Mouse (Mus musculus) T-helper 17 cell (primary cell): ENCODE results near the gene Egf.

ENCODE experiments used
- in situ Hi-C, 2 experiments: fragments of 300-600 bp; cut with MboI, MseI; formaldehyde crosslinking; loops; 1 replicate in 1 of 2; 2 replicates in 1 of 2; pipeline ENCODE4 v1.15.1; 2025; ENCODE audit warnings: high pct_unique_total_duplicates in 2 of 2

Egf gene

DNA sequence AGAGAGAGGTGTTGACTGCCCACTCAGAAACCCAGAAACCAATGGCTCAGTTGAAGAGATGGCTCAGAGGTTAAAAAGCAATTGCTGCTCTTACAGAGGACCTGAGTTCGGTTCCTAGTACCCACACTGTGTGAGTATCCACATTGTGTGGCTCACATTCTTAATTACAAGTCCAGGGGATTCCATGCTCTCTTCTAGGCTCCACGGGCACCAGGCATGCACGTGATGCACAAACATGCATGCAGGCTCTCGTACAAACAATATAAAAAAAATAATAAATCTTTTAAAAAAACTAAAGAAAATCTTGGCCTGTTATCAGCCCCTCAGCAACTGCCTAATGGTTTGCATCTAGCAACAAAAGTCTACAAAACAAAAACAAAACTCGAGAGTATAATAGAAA, 30.6 kb downstream of the Egf start:
- in situ Hi-C loops, result loop anchor here in 1 of 2 experiments (10.0 kb wide), 1 partner anchor 360 kb away; no protein-coding TSS in a partner anchor

DNA sequence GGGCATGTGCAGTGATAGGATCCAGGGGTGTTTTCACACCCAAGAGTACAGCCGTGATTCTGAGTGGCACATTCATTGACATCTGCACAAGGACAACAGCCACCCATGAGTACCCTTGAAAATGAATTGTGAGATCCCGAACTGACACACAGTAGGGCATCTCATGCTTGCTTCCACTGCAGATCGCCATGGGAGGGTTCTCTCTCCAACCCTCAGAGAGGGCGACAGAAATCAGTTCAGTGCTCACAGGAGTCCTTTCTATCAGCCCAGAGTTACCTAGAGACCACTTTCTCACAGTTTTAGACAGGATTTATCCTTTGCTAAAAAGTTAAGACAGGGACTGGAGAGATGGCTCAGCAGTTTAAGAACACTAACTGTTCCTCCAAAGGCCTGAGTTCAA, 31.8 kb downstream of the Egf start:
- in situ Hi-C loops, result loop anchor here in 1 of 2 experiments (10.0 kb wide), 1 partner anchor 361 kb away; no protein-coding TSS in a partner anchor

DNA sequence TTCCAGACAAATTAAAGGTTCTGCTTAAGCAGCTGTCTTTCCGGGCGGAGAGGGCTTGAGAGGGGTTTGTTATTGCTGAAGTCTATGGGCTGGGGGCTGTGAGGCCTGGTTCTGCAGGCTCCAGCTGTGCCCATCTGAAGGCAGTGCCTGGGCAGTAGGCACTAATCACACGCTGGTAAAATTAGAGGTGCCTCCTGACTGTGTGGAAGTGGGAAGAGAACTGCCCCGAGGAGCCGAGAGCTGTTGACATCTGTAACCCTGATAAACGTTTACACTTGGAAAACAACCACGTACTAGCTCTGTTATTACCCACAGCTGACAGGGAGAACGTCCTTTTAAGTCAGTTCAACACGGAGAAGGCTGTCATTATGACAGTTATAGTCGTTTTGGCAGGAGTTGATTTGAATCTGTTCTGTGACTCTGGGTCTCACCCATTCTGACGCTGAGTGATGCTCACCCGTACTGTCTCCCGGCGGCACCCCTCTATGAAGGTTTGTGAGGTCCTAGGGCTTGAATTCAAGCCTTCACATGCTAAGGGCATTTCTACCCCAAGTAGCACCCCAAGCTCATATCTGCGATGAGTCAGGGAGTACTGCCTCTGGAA, 40.5 kb downstream of the Egf start:
- in situ Hi-C loops, result no loop called here

DNA sequence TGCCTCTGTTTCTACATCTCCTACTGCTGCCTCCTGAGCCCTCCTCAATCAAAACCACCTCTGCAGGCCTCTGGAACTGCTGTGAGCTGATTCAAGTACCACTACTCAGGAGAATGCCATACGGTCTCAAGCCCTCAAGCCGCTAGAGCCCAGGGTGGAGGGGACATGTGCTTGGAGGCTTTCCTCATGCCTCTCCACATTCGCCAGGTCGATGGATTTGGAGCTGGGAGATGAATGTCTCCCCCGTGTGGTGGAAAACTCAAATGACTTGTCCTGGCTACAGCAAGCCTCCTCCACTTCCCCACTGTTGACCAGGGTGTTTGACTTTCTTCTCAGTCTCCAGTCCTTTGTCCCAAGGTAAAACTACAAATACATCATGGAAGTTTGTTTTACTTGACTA, 47.0 kb downstream of the Egf start:
- in situ Hi-C loops, result loop anchor here in 1 of 2 experiments (10.0 kb wide), 1 partner anchor 1723 kb away; no protein-coding TSS in a partner anchor

DNA sequence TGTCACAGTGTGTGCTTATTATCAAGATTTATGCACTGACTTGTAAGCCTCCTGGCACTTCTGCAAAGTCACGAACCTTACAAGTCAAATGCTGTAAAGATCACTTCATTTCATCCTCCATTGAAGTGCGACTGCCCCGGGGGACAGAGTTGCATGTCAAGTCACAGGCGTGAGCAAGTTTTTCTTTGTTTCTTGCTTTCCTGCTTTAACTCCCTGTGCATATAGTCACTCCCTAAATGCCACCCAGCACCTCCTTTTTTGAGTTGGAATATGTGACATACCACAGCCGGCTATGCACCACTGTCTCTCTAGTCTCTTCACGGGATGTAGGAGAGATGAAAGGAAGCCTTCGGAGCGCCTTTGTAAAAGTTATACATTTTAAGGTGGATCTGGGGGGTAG, 56.2 kb downstream of the Egf start:
- in situ Hi-C loops, result loop anchor here in 1 of 2 experiments (25.0 kb wide), 1 partner anchor 1337 kb away; no protein-coding TSS in a partner anchor

DNA sequence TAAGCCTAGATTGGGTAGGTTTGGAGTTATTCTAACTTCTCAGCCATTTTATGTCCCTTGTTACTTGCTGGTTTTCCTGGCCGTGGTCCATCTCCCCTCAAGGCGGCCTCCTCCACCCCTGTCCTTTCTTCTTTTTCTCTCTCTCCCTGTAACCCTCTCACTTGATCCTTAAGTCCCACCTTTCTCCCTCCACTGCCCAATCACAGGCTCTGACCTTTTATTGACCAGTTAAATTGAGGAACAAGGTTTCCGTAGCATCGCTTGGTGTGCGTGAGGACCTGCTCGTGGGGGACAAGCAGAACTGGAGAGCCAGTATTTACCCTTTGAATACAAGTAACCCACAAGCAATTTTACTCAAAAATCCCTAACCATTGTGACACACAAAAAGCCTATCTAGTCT, 56.8 kb downstream of the Egf start:
- in situ Hi-C loops, result loop anchor here in 1 of 2 experiments (25.0 kb wide), 1 partner anchor 1336 kb away; no protein-coding TSS in a partner anchor

DNA sequence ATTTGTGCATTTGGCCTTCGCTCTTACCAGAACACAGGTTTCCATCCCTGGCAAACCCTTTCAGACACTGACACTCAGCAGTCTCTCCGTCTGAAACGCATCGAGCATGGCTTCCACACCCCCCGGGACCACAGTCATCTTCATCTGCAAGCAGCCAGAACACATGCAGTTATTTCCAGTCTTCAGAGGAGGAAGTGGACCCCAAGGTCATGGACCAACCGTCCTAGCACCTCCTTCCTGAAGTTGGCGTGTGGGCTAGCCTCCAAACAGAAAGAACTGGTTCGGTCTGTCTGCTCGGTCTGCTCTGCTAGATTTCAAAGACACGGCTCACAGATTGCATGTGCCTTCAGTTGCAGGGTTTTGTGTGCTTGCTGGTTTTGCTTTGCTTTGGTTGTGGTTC, 57.4 kb downstream of the Egf start:
- in situ Hi-C loops, result loop anchor here in 1 of 2 experiments (25.0 kb wide), 1 partner anchor 1335 kb away; no protein-coding TSS in a partner anchor

DNA sequence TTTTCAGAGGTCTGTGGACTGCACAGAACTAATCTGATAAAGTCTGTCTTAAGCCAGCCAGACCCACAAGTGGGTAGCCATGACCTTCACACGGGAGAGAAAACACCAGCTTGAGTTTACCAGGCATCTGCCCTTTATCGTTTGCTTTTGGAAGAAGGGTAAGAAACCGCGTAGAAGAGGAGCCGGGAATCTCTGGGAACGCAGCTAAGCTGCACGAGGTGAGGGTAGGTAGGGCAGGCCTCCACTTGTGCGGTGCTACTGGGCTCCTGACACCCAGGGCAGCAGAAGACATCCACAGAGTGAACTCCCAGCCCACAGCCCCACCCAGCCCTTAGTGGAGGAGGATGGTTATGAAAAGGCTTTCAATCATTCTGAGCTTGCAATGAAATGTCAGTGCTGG, 59.2 kb downstream of the Egf start:
- in situ Hi-C loops, result loop anchor here in 1 of 2 experiments (25.0 kb wide), 1 partner anchor 1334 kb away; no protein-coding TSS in a partner anchor

DNA sequence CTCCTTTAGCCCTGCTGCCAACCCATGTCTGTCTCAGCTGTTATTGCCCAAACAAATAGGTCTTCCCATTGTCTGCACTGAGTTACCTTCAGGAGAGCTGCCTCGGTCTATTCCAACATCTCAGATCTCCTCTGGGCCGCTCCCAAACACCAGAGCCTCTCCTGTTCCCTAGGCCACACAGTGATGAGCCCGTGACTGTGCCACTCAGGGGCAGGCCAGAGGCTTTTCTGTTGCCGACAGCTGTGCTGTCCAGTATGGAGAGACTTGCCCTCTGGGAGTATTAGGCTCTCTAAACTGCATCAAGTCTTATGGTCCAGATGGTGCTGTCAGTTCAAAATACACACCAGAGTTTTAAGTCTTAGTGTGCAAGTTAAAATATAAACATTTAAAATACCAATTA, 61.5 kb downstream of the Egf start:
- in situ Hi-C loops, result loop anchor here in 1 of 2 experiments (5.0 to 25.0 kb wide), 3 partner anchors 171 to 1331 kb away; no protein-coding TSS in a partner anchor

DNA sequence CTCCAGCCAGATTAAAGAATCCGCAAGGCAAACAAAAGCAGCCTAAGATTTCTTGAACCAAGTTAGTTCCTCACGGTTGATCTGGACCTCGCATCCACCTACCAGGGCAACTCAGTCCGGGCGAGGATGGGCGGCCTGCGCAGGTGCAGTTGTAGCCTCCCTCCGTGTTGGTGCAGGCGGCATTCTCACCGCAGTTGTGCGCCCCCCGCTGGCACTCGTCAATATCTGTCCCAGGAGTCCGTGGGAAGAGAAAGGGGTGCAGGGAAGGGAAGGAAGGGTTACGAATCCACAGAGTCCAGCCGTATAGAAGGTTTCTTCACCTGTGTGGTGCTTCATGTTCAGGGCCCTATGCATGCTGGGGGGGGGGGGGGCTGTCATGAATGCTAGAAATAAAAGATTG, 62.3 kb downstream of the Egf start:
- in situ Hi-C loops, result loop anchor here in 1 of 2 experiments (5.0 to 25.0 kb wide), 3 partner anchors 171 to 1331 kb away; no protein-coding TSS in a partner anchor

DNA sequence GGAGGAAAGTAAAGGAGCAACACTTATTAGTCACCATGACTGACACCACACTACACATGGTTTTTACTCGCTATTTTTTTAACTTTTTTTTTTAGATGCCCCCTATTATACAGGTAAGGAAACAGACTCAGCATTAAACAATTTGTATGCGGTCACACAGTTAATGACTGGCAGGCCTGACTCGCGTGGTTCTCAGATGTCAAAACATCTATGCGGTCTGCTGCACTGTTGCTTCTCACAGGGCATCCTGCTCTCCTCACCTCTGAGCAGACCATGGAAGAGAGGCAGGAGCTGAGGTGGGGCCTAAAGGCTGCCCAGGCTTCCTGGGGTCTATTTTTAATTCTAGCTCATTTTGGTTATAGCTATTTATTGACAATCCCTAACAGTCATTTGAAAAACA, 67.7 kb downstream of the Egf start:
- in situ Hi-C loops, result loop anchor here (5.0 to 25.0 kb wide), 4 partner anchors 263 to 1683 kb away; no protein-coding TSS in a partner anchor

DNA sequence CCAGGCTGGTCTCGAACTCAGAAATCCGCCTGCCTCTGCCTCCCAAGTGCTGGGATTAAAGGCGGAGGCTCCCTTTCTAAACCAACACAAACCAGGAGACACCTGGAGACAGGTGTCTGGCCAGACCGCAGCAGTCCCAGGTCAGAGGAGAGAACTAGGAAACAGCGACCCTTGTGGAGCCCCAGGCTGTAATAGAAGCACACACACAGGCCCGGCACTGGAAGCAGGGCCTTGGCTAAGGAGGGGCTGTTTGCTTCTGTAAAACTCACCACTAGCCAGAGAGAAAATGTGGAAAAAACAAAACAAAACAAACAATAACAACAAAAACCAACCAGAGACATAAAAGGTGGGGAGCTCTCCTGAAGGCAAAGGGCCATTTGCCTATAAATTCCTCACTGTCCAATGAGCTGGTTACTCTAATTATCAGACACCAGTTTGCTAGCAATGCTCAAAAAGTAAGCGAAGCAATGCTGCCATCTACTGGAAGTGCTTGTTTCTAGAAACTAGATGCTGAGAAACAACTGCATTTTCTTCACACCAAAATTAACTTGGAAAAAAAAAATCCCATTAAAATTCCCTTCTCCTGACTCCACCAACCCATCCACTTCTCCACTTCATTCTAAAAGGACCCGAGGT, 68.3 kb downstream of the Egf start:
- in situ Hi-C loops, result loop anchor here (5.0 to 25.0 kb wide), 4 partner anchors 262 to 1682 kb away; no protein-coding TSS in a partner anchor

DNA sequence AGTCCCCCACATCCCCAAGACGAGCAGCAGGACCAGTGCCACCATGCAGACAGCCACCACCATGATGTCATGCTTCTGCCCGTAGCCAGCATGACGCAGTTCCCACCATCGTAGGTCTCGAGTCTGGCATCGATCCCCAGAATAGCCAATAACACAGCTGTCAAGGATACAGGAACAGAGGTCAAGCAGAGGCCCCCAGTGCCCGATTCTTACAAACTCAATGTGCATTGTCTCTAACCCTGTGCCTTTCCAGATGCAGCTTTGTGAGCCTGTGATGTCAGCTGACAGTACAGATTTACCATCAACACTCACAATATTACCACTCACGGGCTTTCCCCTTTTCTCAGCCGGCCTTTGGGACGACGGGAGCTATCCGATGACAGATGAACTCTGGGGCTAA, 68.9 kb downstream of the Egf start:
- in situ Hi-C loops, result loop anchor here (5.0 to 25.0 kb wide), 4 partner anchors 261 to 1681 kb away; no protein-coding TSS in a partner anchor

DNA sequence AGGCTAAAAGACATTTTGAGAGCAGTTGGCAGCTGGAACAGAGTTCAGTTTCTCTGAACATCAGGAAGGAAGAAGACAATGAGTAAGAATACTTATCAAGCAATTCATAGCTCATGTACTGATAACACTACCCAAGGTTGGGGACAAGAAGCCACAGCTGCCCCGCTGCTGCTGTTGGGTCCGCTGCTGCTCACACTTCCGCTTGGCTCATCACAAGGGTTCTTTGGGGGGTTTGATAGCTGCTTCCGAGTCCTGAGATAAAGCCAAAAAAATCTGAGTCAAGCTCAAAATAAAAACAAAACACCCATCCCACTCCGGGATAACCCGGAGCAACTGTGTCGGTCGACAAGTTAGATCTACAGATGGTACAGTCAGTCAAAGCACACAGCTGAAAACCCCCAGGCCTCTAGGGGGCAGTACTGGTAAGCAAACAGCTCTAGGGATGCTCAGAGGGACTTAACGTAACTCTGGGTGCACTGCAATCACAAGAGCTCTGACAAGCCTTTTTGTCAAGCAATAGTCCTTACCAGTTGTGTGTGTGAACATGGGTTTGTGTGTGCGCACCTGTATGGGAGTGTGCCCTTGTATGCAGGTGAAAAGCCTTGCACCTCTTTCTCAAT, 71.9 kb downstream of the Egf start:
- in situ Hi-C loops, result loop anchor here (5.0 to 25.0 kb wide), 4 partner anchors 51 to 1678 kb away; no protein-coding TSS in a partner anchor

DNA sequence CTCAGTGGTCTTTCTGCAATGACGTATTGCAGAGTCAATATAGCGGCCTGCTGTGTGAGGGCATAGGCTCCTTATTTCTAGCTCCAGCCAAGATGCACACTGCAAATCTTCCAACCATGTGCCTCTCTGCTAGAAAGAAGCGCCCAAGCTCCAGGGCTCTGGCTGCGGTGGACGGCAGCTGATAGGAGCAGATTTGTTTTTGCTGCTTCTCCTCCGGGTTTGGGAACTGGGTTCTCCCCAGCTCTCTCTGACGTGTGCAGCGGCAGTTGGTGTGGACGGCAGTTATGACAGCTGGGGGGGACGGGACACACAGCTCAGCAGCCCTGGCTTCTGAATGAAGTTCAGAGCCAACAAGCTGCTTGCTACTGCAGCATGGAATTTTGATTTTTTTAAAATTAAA, 72.7 kb downstream of the Egf start:
- in situ Hi-C loops, result loop anchor here (5.0 to 25.0 kb wide), 4 partner anchors 50 to 1678 kb away; no protein-coding TSS in a partner anchor

DNA sequence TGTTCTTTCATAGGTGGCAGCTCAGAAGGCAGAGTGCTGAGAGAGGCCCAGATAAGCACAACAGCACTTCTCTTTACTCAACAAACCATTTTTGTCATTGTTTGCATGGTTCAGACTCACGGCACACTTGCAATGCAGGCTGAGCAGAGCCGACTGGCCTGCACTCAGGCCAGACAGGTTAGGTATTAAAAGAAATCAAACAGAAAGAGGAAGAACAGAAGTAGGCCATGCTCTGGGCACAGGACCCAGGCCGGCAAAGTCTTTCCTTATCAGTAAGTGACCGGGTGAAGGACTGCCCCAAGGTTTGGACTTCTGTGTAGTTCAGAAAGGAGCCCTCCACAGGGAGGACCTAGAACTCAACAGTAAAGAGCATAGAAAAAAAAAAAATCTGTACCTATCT, 73.3 kb downstream of the Egf start:
- in situ Hi-C loops, result loop anchor here (5.0 to 25.0 kb wide), 4 partner anchors 50 to 1677 kb away; no protein-coding TSS in a partner anchor

DNA sequence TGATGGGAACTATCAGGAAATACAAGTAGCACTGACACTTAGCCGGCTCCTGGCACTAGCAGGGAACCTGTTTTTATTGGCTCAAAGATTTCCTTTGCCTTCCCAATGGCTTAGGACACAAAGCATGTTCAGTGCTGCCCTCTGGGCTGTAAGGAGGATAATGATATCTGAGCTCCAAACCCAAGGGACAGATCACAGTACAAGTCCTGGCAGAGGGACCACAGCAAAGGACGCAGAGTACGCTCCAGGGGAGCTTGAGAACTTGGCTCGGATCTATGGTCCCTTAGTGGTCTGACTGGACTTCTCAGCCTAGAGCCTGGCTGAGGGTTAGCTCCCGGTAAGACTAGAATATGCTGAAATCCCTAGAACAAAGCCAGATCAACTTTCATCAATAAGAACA, 74.9 kb downstream of the Egf start:
- in situ Hi-C loops, result loop anchor here (5.0 to 25.0 kb wide), 4 partner anchors 48 to 1675 kb away; no protein-coding TSS in a partner anchor

DNA sequence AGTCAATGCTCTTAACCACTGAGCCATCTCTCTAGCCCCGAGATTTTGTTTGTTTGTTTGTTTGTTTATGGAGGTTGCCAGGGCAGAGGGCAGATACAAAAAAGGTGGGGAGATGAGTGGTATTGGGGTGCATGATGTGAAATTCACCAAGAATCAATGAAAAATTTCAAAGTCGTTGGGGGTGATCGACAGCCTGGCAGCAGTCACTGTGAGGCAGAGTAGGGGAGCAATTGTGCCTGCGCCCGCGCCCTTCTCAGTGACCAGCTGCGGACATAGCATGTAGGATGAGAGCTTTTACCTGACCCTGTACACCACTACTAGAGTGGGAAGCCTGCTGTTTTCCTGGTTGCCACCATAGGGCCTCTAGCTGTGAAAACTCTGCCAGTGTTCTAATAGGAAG, 79.2 kb downstream of the Egf start:
- in situ Hi-C loops, result loop anchor here in 1 of 2 experiments (25.0 kb wide), 1 partner anchor 1314 kb away; no protein-coding TSS in a partner anchor

DNA sequence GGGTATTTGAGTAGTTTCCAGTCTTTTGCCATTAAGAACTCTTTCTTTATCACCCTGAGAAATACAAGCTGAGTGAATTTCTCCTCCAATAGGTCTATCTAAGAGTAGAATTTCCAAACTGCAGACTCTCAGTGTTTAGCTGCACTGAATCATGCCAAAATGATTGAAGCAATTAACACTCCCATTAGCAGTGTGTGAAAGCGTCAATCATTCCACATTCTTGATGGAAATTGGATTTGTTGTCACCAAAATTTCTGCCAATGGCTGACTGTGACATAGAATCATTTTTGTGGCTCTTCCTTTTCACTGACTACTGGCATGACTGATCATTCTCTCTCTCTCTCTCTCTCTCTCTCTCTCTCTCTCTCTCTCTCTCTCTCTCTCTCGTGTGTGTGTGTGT, 91.2 kb downstream of the Egf start:
- in situ Hi-C loops, result no loop called here

DNA sequence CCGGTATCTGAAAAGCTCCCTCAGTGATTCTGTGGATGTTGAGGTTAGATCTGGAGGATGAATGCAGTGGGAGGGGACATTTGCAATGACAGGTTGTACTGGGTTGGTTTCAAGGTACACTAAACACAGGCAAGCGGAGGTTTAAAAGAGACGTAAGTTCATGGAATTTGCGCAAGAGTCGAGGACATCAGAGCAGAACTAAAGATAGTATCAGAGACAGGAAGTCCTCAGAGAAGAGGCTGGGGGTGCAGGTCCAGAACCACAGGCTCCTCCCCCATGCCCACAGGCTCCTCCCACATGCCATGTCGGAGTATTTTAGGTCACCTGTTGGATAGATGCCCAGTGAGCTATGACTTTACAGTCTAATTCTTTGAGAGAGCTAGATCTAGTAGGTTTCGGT, 96.3 kb downstream of the Egf start:
- in situ Hi-C loops, result no loop called here

DNA sequence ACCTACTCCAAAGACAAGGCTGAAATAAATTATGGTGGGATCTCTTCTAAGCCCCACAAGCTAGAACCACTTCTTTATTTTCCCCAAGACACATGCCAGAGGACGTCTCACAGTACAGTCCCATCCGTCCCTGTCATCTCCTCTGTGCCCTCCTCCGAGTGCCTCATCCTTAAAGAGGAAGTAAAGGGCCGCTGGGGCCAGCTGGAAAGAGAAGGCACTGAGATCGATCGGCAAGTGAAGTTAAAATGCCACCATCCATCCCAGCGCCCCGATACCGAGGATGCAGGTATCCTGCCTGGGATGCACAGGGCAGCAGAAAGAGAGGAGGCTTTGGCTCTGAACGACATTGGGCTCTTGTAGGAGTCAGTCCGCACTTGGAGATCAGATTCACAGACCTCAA, 97.3 kb downstream of the Egf start:
- in situ Hi-C loops, result no loop called here

DNA sequence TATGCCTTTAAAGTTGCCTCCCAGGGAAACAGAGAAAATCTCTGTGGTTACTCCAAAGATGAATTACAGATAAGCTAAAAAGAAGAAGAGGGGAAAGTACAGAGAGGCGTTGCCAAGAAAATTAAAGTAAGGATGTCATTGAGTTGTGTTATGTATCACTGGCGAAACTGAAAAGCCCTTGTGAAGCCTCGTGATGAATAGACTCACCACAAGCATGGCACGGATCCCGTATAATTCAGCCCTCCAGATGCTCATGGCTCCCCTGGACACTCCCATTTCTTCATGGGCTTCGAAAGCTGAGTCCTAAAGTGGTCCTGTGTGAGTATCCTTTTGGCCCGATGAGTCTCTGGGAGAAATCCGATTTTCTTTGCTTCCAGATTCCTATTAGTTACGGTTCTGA, 97.9 kb downstream of the Egf start:
- in situ Hi-C loops, result no loop called here
